Comparison of ENCODE assay signal across 20 mouse cellular contexts in genomic region chr9:122807186-122807585, GRCm38 (mm10). TPM values are rescaled to one million over a fixed set of nuclear protein-coding genes. Genes with fewer than 3 reads are reported as not detected.
"Had no signal": no experiment of that assay in that cellular context is flagged by ENCODE, and none has a peak within 500 bp of the region (broad histone marks: within the 10 kb centered on the region; RNA-seq: fewer than 3 reads in every experiment).

No protein-coding gene starts in this region.

- H3K36me3 ChIP-seq: liver, embryonic 15.5 days; midbrain, embryonic 15.5 days; stomach, embryonic 15.5 days had no signal

- ATAC-seq: liver, postnatal 0 days; midbrain, embryonic 13.5 days; midbrain, embryonic 15.5 days had no signal

- H3K9me3 ChIP-seq: liver, embryonic 15.5 days; megakaryocyte, embryonic 14.5 days; midbrain, embryonic 13.5 days; midbrain, embryonic 15.5 days; neural tube, embryonic 12.5 days; stomach, embryonic 15.5 days had no signal

- H3K4me2 ChIP-seq: midbrain, embryonic 11.5 days; stomach, embryonic 15.5 days had no signal

- H3K4me1 ChIP-seq: stomach, embryonic 15.5 days had no signal

- H3K4me3 ChIP-seq: liver, embryonic 15.5 days; midbrain, embryonic 13.5 days; midbrain, embryonic 15.5 days; neural tube, embryonic 12.5 days; stomach, embryonic 15.5 days had no signal

- H3K27ac ChIP-seq: liver, embryonic 15.5 days; macrophage; midbrain, embryonic 13.5 days; midbrain, embryonic 15.5 days; neural tube, embryonic 12.5 days; stomach, embryonic 15.5 days; stomach, postnatal 0 days had no signal

- H3K27me3 ChIP-seq: liver, embryonic 15.5 days; megakaryocyte, embryonic 14.5 days; midbrain, embryonic 13.5 days; midbrain, embryonic 15.5 days; neural tube, embryonic 12.5 days; stomach, embryonic 15.5 days had no signal

- H3K9ac ChIP-seq: liver, embryonic 15.5 days; liver, postnatal 0 days; midbrain, embryonic 15.5 days; neural tube, embryonic 12.5 days; stomach, embryonic 15.5 days had no signal

- DNase-seq: liver, postnatal 0 days; lung, postnatal 10 days; right cerebral cortex, postnatal 14 days; thymus, adult 2 months; thymus, postnatal 25 days; thymus, postnatal 4 days had no signal

RNA-seq across cellular contexts. Expression of gene Gm35549, which starts 36.6 kb away (rescaled TPM):
- total RNA-seq: megakaryocyte progenitor cell, adult 5-6 weeks; midbrain, postnatal 0 days; monocyte, adult 5-6 weeks had no signal
- polyA plus RNA-seq: liver, embryonic 15.5 days; liver, postnatal 0 days; macrophage; spleen, adult 2 months; thymus, adult 2 months; urinary bladder, adult 2 months had no signal
